Comparison of ENCODE assay signal across 7 mouse cellular contexts in genomic region chr5:92498661-92499060, GRCm38 (mm10). TPM values are rescaled to one million over a fixed set of nuclear protein-coding genes. Genes with fewer than 3 reads are reported as not detected.
DNase-seq lines count a peak whose midpoint lies in the region; ATAC-seq lines count a peak whose summit lies in the region.

No protein-coding gene starts in this region.

- intact Hi-C loops in heart, postnatal 10 days (cut with DNase I) = loop anchor here (10.0 kb wide), 1 partner anchor 184 kb away; the partner anchor contains the start of gene Sdad1

- ATAC-seq in granulocyte monocyte progenitor cell, adult 5-6 weeks (replicated peaks; ENCODE audit: poor library complexity, severe bottlenecking) = no peak

- peak; percentile 32 for DNase-seq in right cerebral cortex, adult 18-20 months
- DNase-seq in right cerebral cortex, postnatal 14 days = no peak
- DNase-seq in embryo, embryonic 11 days = peak; percentile 62
- peak; percentile 77 to 80 for DNase-seq in heart, postnatal 10 days
- peak; percentile 62 to 66 for DNase-seq in kidney, postnatal 4 days
- DNase-seq in neural tube, embryonic 10.5 days (ENCODE audit: extremely low spot score, low spot score) = peak; percentile 40

RNA-seq across cellular contexts. Expression of gene Scarb2, which starts 8.0 kb away (rescaled TPM):
- total RNA-seq in heart, postnatal 10 days (2021) = 10 to 100 TPM; 93.1 to 98.1 TPM
- total RNA-seq in granulocyte monocyte progenitor cell, adult 5-6 weeks (2014; fragmentation: Nextera tagmentation) = 17.2 and 20.9 TPM in 2 replicates
- total RNA-seq in granulocyte monocyte progenitor cell, adult 5-6 weeks (2017) = 41.2 and 43.1 TPM in 2 replicates

RNA-seq across cellular contexts. Expression of gene Fam47e, which starts 56.2 kb away (rescaled TPM):
- not detected for total RNA-seq in heart, postnatal 10 days (2021)
- not detected in 2 replicates for total RNA-seq in granulocyte monocyte progenitor cell, adult 5-6 weeks (2014; fragmentation: Nextera tagmentation)
- total RNA-seq in granulocyte monocyte progenitor cell, adult 5-6 weeks (2017) = not detected in 2 replicates
